Mouse (Mus musculus) embryonic facial prominence, embryonic 14.5 days (tissue): ENCODE measurements around the gene Slc37a4. TPM values are rescaled to one million over a fixed set of nuclear protein-coding genes. Genes with fewer than 3 reads are reported as not detected.
A peak's percentile ranks its signal among the peaks of the same experiment; 100 is the strongest.
"Not testable (repeated sequence)": the region's sequence is repeated elsewhere in the genome, so short reads cannot be mapped to it uniquely, and the experiment has no call there.

Source experiments
- ATAC-seq: fragments of 200-750 bp; cut with Nextera tagmentation; 2 replicates; pipeline ENCODE4 v1.8.0; 2017; ENCODE audit warnings: low read depth, moderate number of reproducible peaks, moderate TSS enrichment
- DNase-seq: peaks from one replicate; pipeline ENCODE4 v3.0.0-alpha.2; 2015; ENCODE audit warnings: low spot score
- H3K27ac ChIP-seq: fragments of 300-500 bp; sonication (generic); replicated peaks from 2 replicates; pipeline ENCODE4 v1.5.1; 2014; ENCODE audit warnings: low read depth, mild to moderate bottlenecking, low read length, moderate library complexity
- H3K27me3 ChIP-seq: fragments of 300-500 bp; sonication (generic); replicated peaks from 2 replicates; pipeline ENCODE4 v1.6.1; 2014; ENCODE audit warnings: low read length; ENCODE audit not compliant: control insufficient read depth, insufficient read depth
- H3K36me3 ChIP-seq: fragments of 300-500 bp; sonication (generic); 2 replicates; pipeline ENCODE4 v1.6.1; 2014; ENCODE audit warnings: low read length, mixed read lengths; ENCODE audit not compliant: control insufficient read depth, insufficient read depth
- H3K4me1 ChIP-seq: fragments of 300-500 bp; sonication (generic); 2 replicates; pipeline ENCODE4 v1.6.1; 2014; ENCODE audit warnings: antibody characterized with exemption, low read length; ENCODE audit not compliant: control insufficient read depth, insufficient read depth
- H3K4me2 ChIP-seq: fragments of 300-500 bp; sonication (generic); 2 replicates; pipeline ENCODE4 v1.6.1; 2014; ENCODE audit warnings: low read depth, mild to moderate bottlenecking, low read length, moderate library complexity, mixed read lengths
- H3K4me3 ChIP-seq: fragments of 300-500 bp; sonication (generic); 2 replicates; pipeline ENCODE4 v1.5.1; 2014; ENCODE audit warnings: low read depth, mild to moderate bottlenecking, low read length
- H3K9ac ChIP-seq: fragments of 300-500 bp; sonication (generic); 2 replicates; pipeline ENCODE4 v1.6.1; 2014; ENCODE audit warnings: low read depth, mild to moderate bottlenecking, low read length, moderate library complexity, mixed read lengths
- H3K9me3 ChIP-seq: fragments of 300-500 bp; sonication (generic); 2 replicates; pipeline ENCODE4 v1.6.1; 2016; ENCODE audit warnings: low read length; ENCODE audit not compliant: control insufficient read depth
- WGBS: fragments of 180-500 bp; shearing (Covaris S2); extraction: QIAGEN DNeasy Blood & Tissue Kit; methylation state at CpG from one replicate; pipeline ENCODE4 v1.1.7; 2014; 5-methylcytosine and 5-hydroxymethylcytosine counted together
- microRNA-seq: library from miRNA; unstranded; fragments of <30 nt; microRNA quantifications from one replicate; pipeline ENCODE4, GENCODE M21; 2016; ENCODE audit warnings: borderline number of aligned reads
- polyA plus RNA-seq: library from polyadenylated mRNA; unstranded; fragments of >200 nt; fragmentation: Nextera tagmentation; extraction: Ambion mirVana; gene quantifications from 2 replicates; pipeline ENCODE4 v1.2.1, GENCODE M21; 2014

Slc37a4 gene
- polyA plus RNA-seq, 1 experiment from 2014 or later: 19.0 TPM

- H3K4me1 ChIP-seq: 0 out of 2 replicates have a peak, but pooled peaks cover 4% of the 10 kb centered on the region
- WGBS: 57% methylated on average over 5 of the region's 5 CpGs
- no peak for ATAC-seq
- H3K9me3 ChIP-seq: no peaks in the 10 kb centered on the region
- H3K36me3 ChIP-seq: no peaks in the 10 kb centered on the region
- no peak overlapping the region for H3K4me3 ChIP-seq
- no peak for DNase-seq
- no peaks in the 10 kb centered on the region for H3K27me3 ChIP-seq
- no peak overlapping the region for H3K9ac ChIP-seq
- H3K4me2 ChIP-seq: no peak overlapping the region
- no peak overlapping the region for H3K27ac ChIP-seq
Measured at GRCm38 (mm10) chr9:44432577-44433185, 36.0 kb downstream of the Slc37a4 start.

DNA sequence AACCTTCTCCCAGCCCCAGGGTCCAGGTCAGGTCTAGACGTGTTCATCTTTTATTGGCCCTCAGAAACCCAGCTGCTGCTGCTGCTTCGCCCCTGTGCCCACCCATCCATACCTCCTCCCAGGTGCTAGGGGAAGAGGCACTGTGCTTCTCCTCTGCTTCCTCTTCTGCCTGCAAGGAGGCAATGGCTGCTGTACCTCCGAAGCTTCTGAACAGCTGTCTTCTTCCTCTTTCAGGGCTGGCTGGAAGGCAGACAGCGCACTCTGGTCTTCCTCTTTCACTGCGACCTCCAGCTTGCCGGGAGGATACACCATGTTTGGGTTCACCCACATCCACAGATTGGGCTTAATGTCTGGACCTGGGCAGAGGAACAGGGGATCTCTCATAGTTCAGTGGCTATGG lies 39.1 kb downstream of the Slc37a4 start:
- Histone ChIP-seq H3K9ac (peak overlapping the region; percentile 30; the same call in 1 of the 2 replicates), H3K36me3 (no peaks in the 10 kb centered on the region), H3K4me3 (no peak overlapping the region), H3K27ac (peak overlapping the region; percentile 15; the same call in 1 of the 2 replicates), H3K27me3 (no peaks in the 10 kb centered on the region), H3K4me2 (no peak overlapping the region), H3K9me3 (no peaks in the 10 kb centered on the region), H3K4me1 (0 out of 2 replicates have a peak, but pooled peaks cover 4% of the 10 kb centered on the region)
- ATAC-seq (no peak), DNase-seq (no peak)
- 83% methylated on average over 6 of the region's 6 CpGs for WGBS

DNA sequence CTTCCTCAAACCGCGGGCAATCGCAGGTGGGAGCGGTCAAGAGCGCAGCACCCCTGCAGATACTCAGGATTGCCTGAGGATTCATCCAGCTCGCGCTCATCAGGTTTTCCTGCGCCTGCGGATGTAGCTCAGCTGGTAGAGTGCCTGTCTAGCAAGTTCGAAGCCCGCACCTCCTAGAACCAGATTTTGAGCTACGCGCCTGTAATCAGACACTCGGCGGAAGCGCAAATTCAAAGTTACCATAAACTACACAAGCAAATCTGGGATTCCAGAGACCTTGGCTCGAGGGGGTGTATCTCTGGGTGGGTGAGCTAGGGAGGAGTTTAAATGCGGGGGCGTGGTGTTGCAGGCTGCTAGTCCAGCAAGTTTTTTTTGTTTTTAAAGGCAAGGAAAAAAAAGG lies 44.3 kb downstream of the Slc37a4 start, which contains the start of gene Foxr1:
Gene Foxr1 (minus strand): TSS at position 176 of the 400 bp plus-strand sequence.
- no peak within 1 kb of the TSS for H3K27ac ChIP-seq
- H3K4me3 ChIP-seq: no peak within 1 kb of the TSS
- no peak for DNase-seq
- 76% methylated on average over 19 of the region's 19 CpGs for WGBS
- no peaks in the 10 kb centered on the region for H3K4me1 ChIP-seq
- no peak within 1 kb of the TSS for H3K9ac ChIP-seq
- no peaks in the 10 kb centered on the region for H3K36me3 ChIP-seq
- H3K4me2 ChIP-seq: no peak within 1 kb of the TSS
- no peaks in the 10 kb centered on the region for H3K27me3 ChIP-seq
- H3K9me3 ChIP-seq: no peaks in the 10 kb centered on the region
- ATAC-seq: no peak

GRCm38 (mm10) chr9:44444402-44445025 lies 47.9 kb downstream of the Slc37a4 start:
- not testable (repeated sequence) for H3K4me3 ChIP-seq, H3K9ac ChIP-seq, H3K27me3 ChIP-seq, H3K36me3 ChIP-seq, H3K4me2 ChIP-seq, H3K4me1 ChIP-seq, H3K27ac ChIP-seq, H3K9me3 ChIP-seq, DNase-seq, ATAC-seq
- 81% methylated on average over 7 of the region's 7 CpGs for WGBS

DNA sequence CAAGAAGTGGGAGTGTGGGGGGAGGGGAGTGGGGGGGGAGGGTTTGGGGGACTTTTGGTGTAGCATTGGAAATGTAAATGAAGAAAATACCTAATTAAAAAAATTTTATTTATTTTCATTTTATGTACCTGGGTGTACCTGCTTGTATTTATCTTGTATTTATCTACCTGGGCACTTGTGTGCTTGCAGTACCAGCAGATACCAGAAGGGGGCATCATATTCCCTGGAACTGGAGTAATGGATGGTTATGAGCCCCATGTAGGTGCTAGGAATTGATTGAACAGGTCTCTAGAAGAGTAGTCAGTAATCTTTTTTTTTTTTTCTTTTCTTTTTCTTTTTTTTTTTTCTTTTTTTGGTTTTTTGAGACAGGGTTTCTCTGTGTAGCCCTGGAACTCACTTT lies 53.7 kb downstream of the Slc37a4 start:
- DNase-seq: no peak
- H3K36me3 ChIP-seq: no peaks in the 10 kb centered on the region
- H3K27me3 ChIP-seq: no peaks in the 10 kb centered on the region
- no peak overlapping the region for H3K9ac ChIP-seq
- H3K4me1 ChIP-seq: peaks cover 4% of the 10 kb centered on the region; the same call in 1 of the 2 replicates
- no peak overlapping the region for H3K27ac ChIP-seq
- no peak for ATAC-seq
- H3K9me3 ChIP-seq: no peaks in the 10 kb centered on the region
- H3K4me2 ChIP-seq: no peak overlapping the region
- no peak overlapping the region for H3K4me3 ChIP-seq

Small RNA genes within 50 kb of the gene (microRNA-seq; reads per million reads assigned to microRNA genes)
- gene Mir7085: not detected

Other genes with a start within 250 kb of the Slc37a4 start
- gene Cbl, start 162.8 kb upstream of the Slc37a4 start, polyA plus RNA-seq: 15.3 and 17.1 TPM in 2 replicates
- gene Ccdc153, start 156.2 kb upstream of the Slc37a4 start, polyA plus RNA-seq: 0.96 and 10.0 TPM in 2 replicates
- gene Pdzd3, start 145.4 kb upstream of the Slc37a4 start, polyA plus RNA-seq: 0.12 and 0.15 TPM in 2 replicates
- 9.7 and 13.2 TPM in 2 replicates for gene Nlrx1, start 128.3 kb upstream of the Slc37a4 start, polyA plus RNA-seq
- 4.5 and 5.1 TPM in 2 replicates for gene Abcg4, start 108.2 kb upstream of the Slc37a4 start, polyA plus RNA-seq
- gene Hinfp, start 91.2 kb upstream of the Slc37a4 start, polyA plus RNA-seq: 15.6 and 18.7 TPM in 2 replicates
- 7.3 and 9.5 TPM in 2 replicates for gene C2cd2l, start 76.6 kb upstream of the Slc37a4 start, polyA plus RNA-seq
- gene Dpagt1, start 70.8 kb upstream of the Slc37a4 start, polyA plus RNA-seq: 34.3 and 34.9 TPM in 2 replicates
- 202 and 227 TPM in 2 replicates for gene H2afx, start 62.2 kb upstream of the Slc37a4 start, polyA plus RNA-seq
- 98.5 and 99.9 TPM in 2 replicates for gene Hmbs, start 52.6 kb upstream of the Slc37a4 start, polyA plus RNA-seq
- 24.5 and 25.8 TPM in 2 replicates for gene Vps11, start 35.2 kb upstream of the Slc37a4 start, polyA plus RNA-seq
- 29.6 and 30.0 TPM in 2 replicates for gene Hyou1, start 17.4 kb upstream of the Slc37a4 start, polyA plus RNA-seq
- gene Rps25, start 10.3 kb downstream of the Slc37a4 start, polyA plus RNA-seq: 2,445 and 2,627 TPM in 2 replicates
- 130 and 133 TPM in 2 replicates for gene Trappc4, start 10.7 kb downstream of the Slc37a4 start, polyA plus RNA-seq
- gene Ccdc84, start 21.7 kb downstream of the Slc37a4 start, polyA plus RNA-seq: 19.4 and 23.6 TPM in 2 replicates
- not detected in 2 replicates for gene Foxr1, start 44.3 kb downstream of the Slc37a4 start, polyA plus RNA-seq
- gene Upk2, start 58.1 kb downstream of the Slc37a4 start, polyA plus RNA-seq: 1.7 and 2.3 TPM in 2 replicates
- 16.9 and 18.7 TPM in 2 replicates for gene Bcl9l, start 86.0 kb downstream of the Slc37a4 start, polyA plus RNA-seq
- gene Cxcr5, start 165.0 kb downstream of the Slc37a4 start, polyA plus RNA-seq: 0.13 and 0.35 TPM in 2 replicates
- gene Ddx6, start 208.0 kb downstream of the Slc37a4 start, polyA plus RNA-seq: 16.1 and 18.2 TPM in 2 replicates